15 mouse cellular contexts compared by ENCODE assay signal in genomic region chr7:100839632-100840402, GRCm38 (mm10). TPM values are rescaled to one million over a fixed set of nuclear protein-coding genes. Genes with fewer than 3 reads are reported as not detected.
A peak's percentile ranks its signal among the peaks of the same experiment; 100 is the strongest.
DNase-seq lines count a peak whose midpoint lies in the region; ATAC-seq and TF ChIP-seq lines count a peak whose summit lies in the region.
"Had no signal": no experiment of that assay in that cellular context is flagged by ENCODE, and none has a peak within 500 bp of the region (broad histone marks: within the 10 kb centered on the region; RNA-seq: fewer than 3 reads in every experiment).

No protein-coding gene starts in this region.

- no peak for ATAC-seq in cerebellum, adult (ENCODE audit: insufficient number of reproducible peaks, low FRiP score, low TSS enrichment)
- ATAC-seq in lung, postnatal 0 days: peak; percentile 40; the same call in 1 of the 2 replicates
- ATAC-seq in megakaryocyte-erythroid progenitor cell, adult 5-6 weeks (replicated peaks; ENCODE audit: low FRiP score, low TSS enrichment, poor library complexity, severe bottlenecking): peak; percentile 15; the same call in 1 of the 2 replicates
- ATAC-seq: CD4-positive, CD25-positive, alpha-beta regulatory T cell, adult 4 months; inflammation-experienced regulatory T-cells, adult 6 months had no signal

- intact Hi-C loops in gastrocnemius, postnatal 14 days (cut with DNase I; ENCODE audit: low total_unique reads): no loop called here

- TF ChIP-seq CTCF in lung, postnatal 0 days (IDR thresholded peaks at IDR 0.05): no peak
- no peak for TF ChIP-seq CTCF in lung, adult 2 months (IDR thresholded peaks at IDR 0.05; ENCODE audit: insufficient read depth, low read length)

- WGBS in lung, postnatal 0 days: 69% methylated on average over 6 of the region's 6 CpGs
- WGBS in lung, adult 2 months: 63% methylated on average over 6 of the region's 6 CpGs
- 90% methylated on average over 6 of the region's 6 CpGs for WGBS in embryonic facial prominence, embryonic 10.5 days

- TF ChIP-seq POLR2A in lung, adult 2 months (IDR thresholded peaks at IDR 0.05; ENCODE audit: borderline replicate concordance, extremely low read depth, low read depth, low read length): no peak

- no peaks in the 10 kb centered on the region for H3K4me1 ChIP-seq in lung, postnatal 0 days (ENCODE audit: insufficient read depth, low read depth, low read length)
- H3K4me1 ChIP-seq in lung, adult 2 months (ENCODE audit: control insufficient read depth, insufficient read depth, low read length): no peaks in the 10 kb centered on the region
- no peaks in the 10 kb centered on the region for H3K4me1 ChIP-seq in embryonic facial prominence, embryonic 10.5 days
- H3K4me1 ChIP-seq: forebrain, embryonic 12.5 days had no signal

- H3K36me3 ChIP-seq in lung, postnatal 0 days (ENCODE audit: insufficient read depth, low read length): peaks cover 12% of the 10 kb centered on the region; the same call in 1 of the 2 replicates
- H3K36me3 ChIP-seq in embryonic facial prominence, embryonic 10.5 days (replicated peaks): peaks cover 65% of the 10 kb centered on the region

- H3K4me2 ChIP-seq in lung, postnatal 0 days (replicated peaks; ENCODE audit: low read depth, low read length): no peak overlapping the region
- H3K4me2 ChIP-seq: forebrain, embryonic 12.5 days had no signal

- peak; percentile 42 for DNase-seq in cerebellum, adult 11 months
- DNase-seq in lung, postnatal 0 days (ENCODE audit: low spot score): no peak
- DNase-seq in lung, adult 2 months: no peak
- peak; percentile 35 for DNase-seq in cerebellum, adult 8-10 months
- DNase-seq in gastrocnemius, postnatal 14 days: no peak
- DNase-seq in embryonic facial prominence, embryonic 10.5 days (ENCODE audit: low spot score): no peak
- DNase-seq: right cerebral cortex, adult 18-20 months; thymus, postnatal 36 days had no signal

- no peak overlapping the region for H3K27ac ChIP-seq in lung, postnatal 0 days (ENCODE audit: low read length)
- no peak overlapping the region for H3K27ac ChIP-seq in embryonic facial prominence, embryonic 10.5 days (replicated peaks)
- H3K27ac ChIP-seq: limb, embryonic 10.5 days; macrophage had no signal

- no peak overlapping the region for H3K4me3 ChIP-seq in lung, postnatal 0 days (ENCODE audit: low read depth, low read length)
- H3K4me3 ChIP-seq in lung, adult 2 months (replicated peaks; ENCODE audit: extremely low read depth, low read depth, low read length): no peak overlapping the region
- no peak overlapping the region for H3K4me3 ChIP-seq in embryonic facial prominence, embryonic 10.5 days
- H3K4me3 ChIP-seq: forebrain, embryonic 12.5 days; limb, embryonic 10.5 days had no signal

- no peaks in the 10 kb centered on the region for H3K9me3 ChIP-seq in lung, postnatal 0 days (ENCODE audit: low read length)
- no peaks in the 10 kb centered on the region for H3K9me3 ChIP-seq in embryonic facial prominence, embryonic 10.5 days
- H3K9me3 ChIP-seq: forebrain, embryonic 12.5 days; limb, embryonic 10.5 days had no signal

- no peak overlapping the region for H3K9ac ChIP-seq in lung, postnatal 0 days (replicated peaks; ENCODE audit: low read depth)
- H3K9ac ChIP-seq: forebrain, embryonic 12.5 days had no signal

- TF ChIP-seq EP300 in lung, postnatal 0 days (IDR thresholded peaks at IDR 0.05): no peak

- no peaks in the 10 kb centered on the region for H3K27me3 ChIP-seq in lung, postnatal 0 days (replicated peaks; ENCODE audit: insufficient read depth, low read length)
- H3K27me3 ChIP-seq in embryonic facial prominence, embryonic 10.5 days (replicated peaks; ENCODE audit: low read depth, poor library complexity, severe bottlenecking): no peaks in the 10 kb centered on the region
- H3K27me3 ChIP-seq: forebrain, embryonic 12.5 days had no signal

RNA-seq across cellular contexts. Expression of gene Relt, which starts 23.4 kb away (rescaled TPM):
- polyA plus RNA-seq in lung, postnatal 0 days (2015; fragmentation: Nextera tagmentation; extraction: Ambion mirVana): 2.8 and 3.8 TPM in 2 replicates
- polyA plus RNA-seq in lung, adult 2 months (2012; rRNA removed): 13.1 and 20.0 TPM in 2 replicates
- total RNA-seq in megakaryocyte-erythroid progenitor cell, adult 5-6 weeks (2014; fragmentation: Nextera tagmentation): 8.0 and 10.9 TPM in 2 replicates
- 5.2 and 6.4 TPM in 2 replicates for total RNA-seq in megakaryocyte-erythroid progenitor cell, adult 5-6 weeks (2017)
- 10 to 100 TPM in 1 of 2 experiments, 1 to 10 TPM in 1; 5.4 to 16.3 TPM for total RNA-seq in gastrocnemius, postnatal 14 days (2021)
- 4.8 and 5.2 TPM in 2 replicates for polyA plus RNA-seq in embryonic facial prominence, embryonic 10.5 days (2016; fragmentation: Nextera tagmentation; extraction: Ambion mirVana)

Comparison
In these comparisons a context has a peak if more than half of its experiments do, and no peak if none do; other contexts are left out.
1. DNase-seq: peak in cerebellum, adult 11 months (single experiment) and cerebellum, adult 8-10 months (single experiment); none in lung, postnatal 0 days (single experiment), lung, adult 2 months (single experiment), gastrocnemius, postnatal 14 days (single experiment) and embryonic facial prominence, embryonic 10.5 days (single experiment).